Mouse (Mus musculus) megakaryocyte, embryonic 14.5 days (primary cell): ENCODE measurements around the gene Zswim5.

ENCODE experiments used
- FLI1 ChIP-seq: IDR thresholded peaks from 2 replicates; pipeline ENCODE4 v1.6.1; 2012; ENCODE audit warnings: low read length, inconsistent platforms, mixed read lengths
- GATA1 ChIP-seq: IDR thresholded peaks from 3 replicates; pipeline ENCODE4 v1.6.1; 2012; ENCODE audit warnings: mixed read lengths, low read length, inconsistent platforms, borderline replicate concordance

- no peak for TF ChIP-seq GATA1
- TF ChIP-seq FLI1: no peak
Observed at GRCm38 (mm10) chr4:116830070-116830368, 47.2 kb upstream of the Zswim5 start.
